Comparison of ENCODE assay signal across 11 mouse cellular contexts in the genomic region with DNA sequence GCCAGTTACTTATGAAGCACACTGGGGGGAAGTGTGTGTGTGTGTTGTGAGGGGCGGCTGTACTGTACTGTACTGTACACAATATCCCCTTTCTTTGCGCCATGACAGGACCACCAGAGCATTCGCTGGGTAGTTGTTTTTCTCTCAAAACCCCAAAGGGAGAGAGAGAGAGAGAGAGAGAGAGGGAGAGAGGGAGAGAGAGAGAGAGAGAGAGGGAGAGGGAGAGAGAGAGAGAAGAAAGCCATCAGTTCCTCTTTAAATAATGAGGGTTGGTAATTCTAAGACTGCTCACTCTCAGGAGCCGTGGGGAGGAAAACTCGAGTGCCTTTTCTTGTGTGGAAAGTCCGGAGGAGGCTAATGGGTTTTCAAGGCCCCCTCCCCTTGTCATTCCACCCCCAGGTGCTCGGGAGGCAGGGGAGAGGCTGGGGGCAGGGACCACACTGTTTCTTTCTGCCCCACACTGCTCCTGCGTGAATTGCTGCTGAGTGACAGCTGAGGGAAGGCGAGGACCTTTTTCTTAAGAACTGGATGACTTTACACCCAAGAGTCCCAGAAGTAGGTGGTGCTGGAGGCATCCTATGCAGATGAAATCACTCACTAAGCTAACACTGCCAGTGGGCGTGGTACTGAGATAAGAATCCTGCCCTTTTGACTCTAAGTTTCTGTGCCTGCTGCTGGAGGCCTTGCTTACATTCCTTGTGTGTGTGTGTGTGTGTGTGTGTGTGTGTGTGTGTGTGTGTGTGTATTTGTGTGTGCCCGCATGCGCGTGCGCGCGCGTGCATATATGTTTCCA. TPM values are rescaled to one million over a fixed set of nuclear protein-coding genes. Genes with fewer than 3 reads are reported as not detected.
DNase-seq lines count a peak whose midpoint lies in the region; ATAC-seq lines count a peak whose summit lies in the region.
"Had no signal": no experiment of that assay in that cellular context is flagged by ENCODE, and none has a peak within 500 bp of the region (broad histone marks: within the 10 kb centered on the region; RNA-seq: fewer than 3 reads in every experiment).

No protein-coding gene starts in this region.

- H3K27ac ChIP-seq in hindbrain, embryonic 12.5 days, result 0 out of 2 replicates have a peak overlapping the region, but pooled peaks have one; percentile 13
- H3K27ac ChIP-seq in hindbrain, embryonic 11.5 days (ENCODE audit: low read depth, low read length), result no peak overlapping the region
- H3K27ac ChIP-seq in intestine, embryonic 15.5 days, result no peak overlapping the region
- peak overlapping the region; percentile 24; the same call in 1 of the 2 replicates for H3K27ac ChIP-seq in midbrain, embryonic 16.5 days (ENCODE audit: low read length)

- no peak overlapping the region for H3K9ac ChIP-seq in hindbrain, embryonic 12.5 days
- no peak overlapping the region for H3K9ac ChIP-seq in hindbrain, embryonic 11.5 days (ENCODE audit: low read depth, low read length)
- no peak overlapping the region for H3K9ac ChIP-seq in intestine, embryonic 15.5 days
- H3K9ac ChIP-seq in midbrain, embryonic 16.5 days (ENCODE audit: low read depth, low read length), result peak overlapping the region; percentile 5

- H3K36me3 ChIP-seq in hindbrain, embryonic 12.5 days, result no peaks in the 10 kb centered on the region
- H3K36me3 ChIP-seq in hindbrain, embryonic 11.5 days (ENCODE audit: control insufficient read depth, insufficient read depth, low read length), result no peaks in the 10 kb centered on the region
- H3K36me3 ChIP-seq in intestine, embryonic 15.5 days, result no peaks in the 10 kb centered on the region
- H3K36me3 ChIP-seq in midbrain, embryonic 16.5 days (ENCODE audit: control insufficient read depth, insufficient read depth, low read length), result no peaks in the 10 kb centered on the region

- H3K4me1 ChIP-seq in hindbrain, embryonic 12.5 days, result peaks cover 27% of the 10 kb centered on the region
- peaks cover 5% of the 10 kb centered on the region; the same call in 1 of the 2 replicates for H3K4me1 ChIP-seq in hindbrain, embryonic 11.5 days (replicated peaks; ENCODE audit: control insufficient read depth, insufficient read depth, low read length)
- peaks cover 19% of the 10 kb centered on the region; the same call in 1 of the 2 replicates for H3K4me1 ChIP-seq in intestine, embryonic 15.5 days (replicated peaks)
- peaks cover 45% of the 10 kb centered on the region for H3K4me1 ChIP-seq in midbrain, embryonic 16.5 days (ENCODE audit: control insufficient read depth, insufficient read depth, low read length)

- no peaks in the 10 kb centered on the region for H3K9me3 ChIP-seq in hindbrain, embryonic 12.5 days (replicated peaks)
- no peaks in the 10 kb centered on the region for H3K9me3 ChIP-seq in hindbrain, embryonic 11.5 days (ENCODE audit: control insufficient read depth, low read length)
- H3K9me3 ChIP-seq in intestine, embryonic 15.5 days, result no peaks in the 10 kb centered on the region
- no peaks in the 10 kb centered on the region for H3K9me3 ChIP-seq in midbrain, embryonic 16.5 days (replicated peaks; ENCODE audit: control insufficient read depth, low read length, poor library complexity, severe bottlenecking)

- no peak overlapping the region for H3K4me3 ChIP-seq in hindbrain, embryonic 12.5 days
- no peak overlapping the region for H3K4me3 ChIP-seq in hindbrain, embryonic 11.5 days (ENCODE audit: low read depth, low read length)
- no peak overlapping the region for H3K4me3 ChIP-seq in intestine, embryonic 15.5 days (replicated peaks)
- no peak overlapping the region for H3K4me3 ChIP-seq in midbrain, embryonic 16.5 days (ENCODE audit: low read depth, low read length)

- no peak for ATAC-seq in hindbrain, embryonic 12.5 days (ENCODE audit: low FRiP score)
- no peak for ATAC-seq in hindbrain, embryonic 11.5 days (ENCODE audit: low FRiP score)
- ATAC-seq in intestine, embryonic 15.5 days, result peak; percentile 89
- ATAC-seq in midbrain, embryonic 16.5 days, result no peak

- H3K27me3 ChIP-seq in hindbrain, embryonic 12.5 days, result peaks cover 24% of the 10 kb centered on the region
- peaks cover 7% of the 10 kb centered on the region; the same call in 1 of the 2 replicates for H3K27me3 ChIP-seq in hindbrain, embryonic 11.5 days (ENCODE audit: control insufficient read depth, insufficient read depth, low read length)
- no peaks in the 10 kb centered on the region for H3K27me3 ChIP-seq in intestine, embryonic 15.5 days (replicated peaks)
- H3K27me3 ChIP-seq in midbrain, embryonic 16.5 days (ENCODE audit: control insufficient read depth, insufficient read depth, low read depth, low read length), result no peaks in the 10 kb centered on the region

- 63% methylated on average over 16 of the region's 17 CpGs for WGBS in hindbrain, embryonic 12.5 days
- 63% methylated on average over 17 of the region's 17 CpGs for WGBS in hindbrain, embryonic 11.5 days
- 35% methylated on average over 17 of the region's 17 CpGs for WGBS in intestine, embryonic 15.5 days
- WGBS in midbrain, embryonic 16.5 days, result 60% methylated on average over 17 of the region's 17 CpGs

- no peak for DNase-seq in hindbrain, embryonic 11.5 days (ENCODE audit: low spot score)
- DNase-seq in NIH3T3 (ENCODE audit: low read depth), result peak; percentile 41
- no peak for DNase-seq in kidney, adult 18-20 months
- DNase-seq in cerebellum, adult 9-10 months, result no peak
- no peak for DNase-seq in right cerebral cortex, postnatal 25 days
- DNase-seq: gastrocnemius, postnatal 10 days; heart, postnatal 14 days; kidney, postnatal 36 days had no signal

- no peak overlapping the region; the same call in 1 of the 2 replicates for H3K4me2 ChIP-seq in hindbrain, embryonic 12.5 days (replicated peaks)
- H3K4me2 ChIP-seq in hindbrain, embryonic 11.5 days (replicated peaks; ENCODE audit: low read depth, low read length), result no peak overlapping the region
- H3K4me2 ChIP-seq in intestine, embryonic 15.5 days (replicated peaks), result peak overlapping the region; percentile 24; the same call in 1 of the 2 replicates
- peak overlapping the region; percentile 47 for H3K4me2 ChIP-seq in midbrain, embryonic 16.5 days (ENCODE audit: low read length)

RNA-seq across cellular contexts. Expression of a gene that starts 6.5 kb away (rescaled TPM):
- polyA plus RNA-seq in hindbrain, embryonic 12.5 days (2016; fragmentation: Nextera tagmentation; extraction: Ambion mirVana), result 4.0 and 4.2 TPM in 2 replicates
- polyA plus RNA-seq in hindbrain, embryonic 11.5 days (2014; fragmentation: Nextera tagmentation; extraction: Ambion mirVana), result 1.5 and 2.9 TPM in 2 replicates
- polyA plus RNA-seq in intestine, embryonic 15.5 days (2015; fragmentation: Nextera tagmentation; extraction: Ambion mirVana), result 4.4 and 4.6 TPM in 2 replicates
- polyA plus RNA-seq in midbrain, embryonic 16.5 days (2015; fragmentation: Nextera tagmentation; extraction: Ambion mirVana), result 9.2 and 10.0 TPM in 2 replicates

Comparison
In these comparisons a context has a peak if more than half of its experiments do, and no peak if none do; other contexts are left out.
1. H3K27ac ChIP-seq: peak in hindbrain, embryonic 12.5 days (single experiment) and midbrain, embryonic 16.5 days (single experiment); none in hindbrain, embryonic 11.5 days (single experiment) and intestine, embryonic 15.5 days (single experiment).
2. H3K4me2 ChIP-seq: peak in intestine, embryonic 15.5 days (single experiment) and midbrain, embryonic 16.5 days (single experiment); none in hindbrain, embryonic 12.5 days (single experiment) and hindbrain, embryonic 11.5 days (single experiment).